Mouse (Mus musculus) cerebellum, postnatal 25 days (tissue): ENCODE data around the gene Fam122b.

Source experiments
- DNase-seq, 2 experiments: peaks; one replicate each; pipeline ENCODE4 v3.0.0; 2021; ENCODE audit warnings: mixed read lengths in 2 of 2

Gene Fam122b

GRCm38 (mm10) chrX:53269289-53270062 is at the start of gene Fam122b:
Fam122b (minus strand) TSS chrX:53269805.
- peak; percentile 88 to 94 for DNase-seq

- no peak for DNase-seq
These were observed 18.3 kb upstream of the Fam122b start for GRCm38 (mm10) chrX:53287924-53288323.

GRCm38 (mm10) chrX:53273124-53273523 is 3.5 kb upstream of the Fam122b start, which contains the start of gene Fam122c:
Fam122c (plus strand) TSS chrX:53273424.
- DNase-seq, result no peak

- peak; percentile 24 to 72 for DNase-seq
These were observed 2.0 kb upstream of the Fam122b start for GRCm38 (mm10) chrX:53271628-53272027.

- no peak for DNase-seq
These were observed 443 bp upstream of the Fam122b start for GRCm38 (mm10) chrX:53270063-53270432.

GRCm38 (mm10) chrX:53268856-53269255 is 749 bp downstream of the Fam122b start:
- peak; percentile 36 to 62 for DNase-seq

GRCm38 (mm10) chrX:53266186-53266585 is 3.4 kb downstream of the Fam122b start:
- DNase-seq, result no peak

- DNase-seq, result no peak
These were observed 14.4 kb downstream of the Fam122b start for GRCm38 (mm10) chrX:53255195-53255594.

- DNase-seq, result no peak
These were observed 29.6 kb downstream of the Fam122b start, which contains the start of gene Plac1 for GRCm38 (mm10) chrX:53240011-53240410. Plac1 (minus strand) TSS chrX:53240111.

- peak in 1 of 2 experiments; percentile 15 for DNase-seq
These were observed 31.6 kb downstream of the Fam122b start for GRCm38 (mm10) chrX:53237971-53238370.

GRCm38 (mm10) chrX:53236404-53236803 is 33.2 kb downstream of the Fam122b start:
- no peak for DNase-seq

GRCm38 (mm10) chrX:53233689-53234088 is 35.9 kb downstream of the Fam122b start:
- no peak for DNase-seq

GRCm38 (mm10) chrX:53231965-53232364 is 37.6 kb downstream of the Fam122b start:
- peak; percentile 36 to 62 for DNase-seq

GRCm38 (mm10) chrX:53224353-53224944 is 45.2 kb downstream of the Fam122b start:
- no peak for DNase-seq

- DNase-seq, result peak; percentile 45 to 47
These were observed 48.8 kb downstream of the Fam122b start for GRCm38 (mm10) chrX:53220855-53221254.

- peak; percentile 15 to 41 for DNase-seq
These were observed 54.9 kb downstream of the Fam122b start for GRCm38 (mm10) chrX:53214557-53215229.

- no peak for DNase-seq
These were observed 55.8 kb downstream of the Fam122b start for GRCm38 (mm10) chrX:53213838-53214237.

- no peak for DNase-seq
These were observed 57.1 kb downstream of the Fam122b start for GRCm38 (mm10) chrX:53212485-53212884.

GRCm38 (mm10) chrX:53211756-53212483 is 57.7 kb downstream of the Fam122b start:
- DNase-seq, result peak in 1 of 2 experiments; percentile 3

- DNase-seq, result no peak
These were observed 60.2 kb downstream of the Fam122b start for GRCm38 (mm10) chrX:53209431-53209830.

- no peak for DNase-seq
These were observed 64.8 kb downstream of the Fam122b start for GRCm38 (mm10) chrX:53204690-53205311.

- no peak for DNase-seq
These were observed 68.0 kb downstream of the Fam122b start for GRCm38 (mm10) chrX:53201616-53202015.
